Mouse (Mus musculus) heart, postnatal 0 days (tissue): Measurements from ENCODE around the gene C1ql2.

Source experiments
- CTCF ChIP-seq: IDR thresholded peaks from 2 replicates; pipeline ENCODE4 v1.5.1; 2016; ENCODE audit warnings: antibody characterized with exemption, control low read depth, low read depth
- EP300 ChIP-seq: IDR thresholded peaks from 2 replicates; pipeline ENCODE4 v1.6.1; 2016; ENCODE audit warnings: antibody characterized with exemption, low read depth

DNA sequence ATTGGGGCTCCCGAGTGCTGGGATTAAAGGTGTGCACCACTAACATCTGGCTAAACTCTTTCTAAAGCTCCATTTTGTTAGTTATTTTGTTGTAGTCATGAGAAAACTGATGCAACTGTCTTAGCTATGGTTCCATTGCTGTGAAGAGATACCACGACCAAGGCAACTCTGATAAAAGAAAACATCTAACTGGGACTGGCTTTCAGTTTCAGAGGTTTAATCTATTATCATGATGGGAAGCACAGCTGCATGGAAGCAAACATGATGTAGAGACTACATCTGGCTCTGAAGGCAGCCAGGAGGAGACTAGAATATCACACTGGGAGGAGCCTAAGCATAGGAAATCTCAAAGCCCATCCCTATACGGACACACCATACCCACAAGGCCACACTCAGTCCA is 48.7 kb upstream of the C1ql2 start:
- TF ChIP-seq EP300 (no peak), CTCF (no peak)
